Mouse (Mus musculus) adrenal gland, postnatal 14 days (tissue): ENCODE data around the gene Stk16. TPM values are rescaled to one million over a fixed set of nuclear protein-coding genes. Genes with fewer than 3 reads are reported as not detected.

ENCODE experiments used
- DNase-seq: peaks from one replicate; pipeline ENCODE4 v3.0.0; 2021; ENCODE audit warnings: mixed read lengths
- total RNA-seq: library from RNA; stranded (reverse); gene quantifications from 2 replicates; pipeline ENCODE4 v1.2.3, GENCODE M21; 2021

Gene Stk16
- total RNA-seq, 1 experiment from 2014 or later = 104 TPM

DNA sequence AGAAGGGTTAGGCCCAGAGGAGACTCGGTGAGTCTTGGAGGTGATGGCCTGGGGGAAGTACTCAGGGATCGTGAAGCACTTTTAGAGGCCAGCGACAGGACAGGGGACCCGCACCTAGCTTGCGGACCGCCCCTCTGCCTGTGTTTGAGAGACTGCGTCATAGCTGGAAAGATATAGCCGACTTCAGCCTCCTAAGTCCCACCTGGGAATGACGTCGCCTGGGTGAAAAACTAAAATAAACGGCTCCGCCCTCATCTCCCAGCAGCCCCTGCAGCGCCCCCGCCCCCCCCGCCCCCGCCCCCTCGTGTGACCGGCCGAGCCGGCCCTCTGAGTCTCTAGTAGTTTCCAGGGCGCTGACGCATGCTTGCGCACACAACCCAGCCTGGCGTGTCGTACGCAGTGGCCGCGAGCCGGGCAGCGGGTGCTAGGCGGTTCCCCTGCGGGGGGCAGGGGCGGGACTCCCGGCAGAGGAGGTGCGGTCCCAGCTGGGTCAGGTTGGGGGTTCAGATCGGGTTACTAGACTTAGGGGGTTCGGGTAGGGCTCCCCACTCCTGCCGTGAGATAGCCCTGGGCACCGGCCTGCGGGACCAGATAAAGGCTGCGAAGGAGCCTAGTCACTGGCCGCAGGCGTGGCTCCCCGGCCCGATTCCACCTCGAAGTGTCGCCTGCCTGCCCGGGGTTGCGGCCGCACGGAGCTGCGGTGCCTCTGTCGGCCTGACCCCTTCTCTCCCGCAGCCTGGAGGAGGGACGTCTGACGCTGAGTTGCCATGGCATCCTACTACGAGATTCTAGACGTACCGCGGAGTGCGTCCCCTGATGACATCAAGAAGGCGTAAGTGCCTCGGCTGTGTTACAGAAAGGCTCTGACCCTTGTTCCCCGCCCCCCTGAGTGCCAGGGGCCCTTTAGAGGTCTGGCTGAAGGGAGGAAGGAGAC is 25.7 kb downstream of the Stk16 start, which contains the start of gene Dnajb2:
TSS of gene Dnajb2 (plus strand) at position 290 of the 934 bp plus-strand sequence.
- DNase-seq = peak; percentile 93

DNA sequence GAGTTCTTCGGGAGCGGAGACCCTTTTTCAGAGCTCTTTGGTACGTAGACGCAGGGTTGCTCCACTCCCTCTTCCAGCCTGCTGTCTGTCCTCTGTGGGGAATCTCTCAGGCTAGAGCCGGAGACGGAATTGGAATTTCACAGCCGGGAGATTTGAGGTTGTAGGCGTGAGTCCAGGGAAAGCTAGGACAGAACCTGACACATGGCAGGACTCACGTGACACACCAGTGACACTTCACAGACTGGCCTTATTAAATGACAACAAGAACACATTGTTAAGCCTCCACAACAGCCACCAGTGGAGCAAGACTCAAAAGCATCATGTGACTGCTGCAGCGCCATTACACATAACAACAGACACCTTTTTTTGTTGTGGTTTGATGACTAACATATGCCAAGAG is 29.0 kb downstream of the Stk16 start:
- DNase-seq = no peak

DNA sequence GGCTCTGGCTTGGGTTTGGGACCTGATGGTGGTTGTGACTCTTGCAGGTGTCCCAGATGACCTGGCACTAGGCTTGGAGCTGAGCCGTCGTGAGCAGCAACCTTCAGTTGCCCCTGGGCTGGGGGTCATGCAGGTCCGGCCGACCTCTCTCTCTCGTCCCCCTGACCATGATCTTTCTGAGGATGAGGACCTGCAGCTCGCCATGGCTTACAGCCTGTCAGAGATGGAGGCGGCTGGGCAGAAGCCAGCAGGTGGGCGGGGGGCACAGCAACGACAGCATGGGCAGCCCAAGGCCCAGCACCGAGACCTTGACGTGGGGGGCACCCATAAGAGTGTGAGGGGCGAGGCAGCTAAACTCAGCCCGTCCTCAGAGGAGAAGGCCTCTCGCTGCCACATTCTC is 32.8 kb downstream of the Stk16 start:
- DNase-seq = no peak

- no peak for DNase-seq
Observed at GRCm38 (mm10) chr1:75244175-75244826, 33.7 kb downstream of the Stk16 start.

GRCm38 (mm10) chr1:75244836-75245235 is 34.2 kb downstream of the Stk16 start:
- DNase-seq = peak; percentile 55

- DNase-seq = no peak
Observed at GRCm38 (mm10) chr1:75247071-75247930, 36.7 kb downstream of the Stk16 start.

- DNase-seq = peak; percentile 88
Observed at GRCm38 (mm10) chr1:75248041-75248772, 37.6 kb downstream of the Stk16 start.

DNA sequence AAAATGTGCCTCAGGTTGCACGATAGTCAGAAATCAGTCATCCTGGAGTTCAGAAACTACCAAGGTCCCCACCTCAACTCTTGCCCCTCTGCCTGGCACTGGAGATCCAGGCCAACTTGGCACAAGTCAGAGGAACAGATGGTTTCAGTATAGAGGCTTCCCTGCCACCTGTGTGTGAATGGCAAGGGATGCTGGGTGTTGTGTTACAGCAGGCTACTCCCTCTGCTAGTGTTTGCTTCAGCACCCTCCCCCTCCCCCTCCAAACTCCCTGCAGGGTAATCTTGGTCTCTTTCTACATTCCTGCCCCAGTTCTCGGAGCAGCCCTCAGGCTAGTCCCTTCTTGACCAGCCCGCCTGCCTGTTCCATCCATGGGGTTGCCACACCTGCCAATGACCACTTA is 39.9 kb downstream of the Stk16 start:
- no peak for DNase-seq

DNA sequence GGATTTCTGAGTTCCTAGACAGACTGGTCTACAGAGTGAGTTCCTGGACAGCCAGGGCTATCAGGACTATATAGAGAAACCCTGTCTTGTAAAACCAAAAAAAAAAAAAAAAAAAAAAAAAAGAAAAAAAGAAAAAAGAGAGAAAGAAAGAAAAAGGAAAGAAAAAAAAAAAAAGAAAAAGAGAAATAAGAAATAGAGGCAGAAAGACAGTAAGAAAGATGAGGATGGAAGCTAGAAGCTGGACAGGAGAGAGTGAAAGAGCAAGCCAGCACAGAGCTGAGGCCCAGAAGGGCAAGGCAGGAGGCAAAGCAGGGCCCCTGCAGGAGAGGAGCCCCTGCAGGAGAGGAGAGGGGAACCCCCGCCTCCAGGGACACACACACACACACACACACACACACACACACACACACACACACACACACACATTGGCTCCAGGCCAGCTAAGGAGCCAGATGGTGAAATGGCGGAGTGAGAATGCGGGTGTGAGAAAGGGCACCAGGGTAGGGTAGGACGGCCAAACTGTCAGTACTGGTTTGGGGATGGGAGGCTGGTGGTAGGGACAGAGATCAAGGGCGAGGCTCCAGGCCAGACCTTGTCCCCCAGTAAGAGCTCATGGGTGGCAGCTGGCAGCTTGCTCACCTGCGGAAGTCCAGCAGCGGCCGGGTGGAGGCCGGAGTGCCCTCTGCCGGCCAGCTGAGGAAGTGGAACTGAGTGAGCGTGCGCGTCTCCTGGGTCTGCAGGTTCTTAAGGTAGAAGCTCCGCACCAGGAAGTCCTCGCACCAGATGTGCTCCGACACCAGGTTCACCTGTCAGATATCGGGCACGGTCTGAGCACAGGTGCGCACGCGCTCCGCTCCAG is 40.7 kb downstream of the Stk16 start:
- DNase-seq = peak; percentile 88

DNA sequence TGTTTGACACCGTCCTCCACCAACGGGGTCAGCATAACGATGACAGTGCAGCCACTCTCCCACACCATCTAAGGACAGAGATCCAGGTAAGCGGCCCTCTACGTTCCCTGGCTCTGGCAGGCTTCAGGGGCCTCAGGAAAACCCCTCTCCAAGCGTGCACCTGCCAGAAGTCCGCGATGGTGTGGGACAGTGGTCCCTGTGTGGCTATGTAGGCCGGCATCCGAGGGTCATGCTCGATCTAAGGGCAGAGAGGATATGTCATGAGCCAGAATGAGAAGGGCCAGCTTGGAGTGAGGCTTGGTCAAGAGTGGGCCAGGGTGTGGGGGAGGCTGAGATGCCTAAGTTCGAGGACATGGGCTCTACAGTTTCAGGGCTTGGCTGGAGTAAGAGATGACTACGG is 41.7 kb downstream of the Stk16 start:
- no peak for DNase-seq

GRCm38 (mm10) chr1:75253029-75253428 is 42.4 kb downstream of the Stk16 start:
- DNase-seq = no peak

DNA sequence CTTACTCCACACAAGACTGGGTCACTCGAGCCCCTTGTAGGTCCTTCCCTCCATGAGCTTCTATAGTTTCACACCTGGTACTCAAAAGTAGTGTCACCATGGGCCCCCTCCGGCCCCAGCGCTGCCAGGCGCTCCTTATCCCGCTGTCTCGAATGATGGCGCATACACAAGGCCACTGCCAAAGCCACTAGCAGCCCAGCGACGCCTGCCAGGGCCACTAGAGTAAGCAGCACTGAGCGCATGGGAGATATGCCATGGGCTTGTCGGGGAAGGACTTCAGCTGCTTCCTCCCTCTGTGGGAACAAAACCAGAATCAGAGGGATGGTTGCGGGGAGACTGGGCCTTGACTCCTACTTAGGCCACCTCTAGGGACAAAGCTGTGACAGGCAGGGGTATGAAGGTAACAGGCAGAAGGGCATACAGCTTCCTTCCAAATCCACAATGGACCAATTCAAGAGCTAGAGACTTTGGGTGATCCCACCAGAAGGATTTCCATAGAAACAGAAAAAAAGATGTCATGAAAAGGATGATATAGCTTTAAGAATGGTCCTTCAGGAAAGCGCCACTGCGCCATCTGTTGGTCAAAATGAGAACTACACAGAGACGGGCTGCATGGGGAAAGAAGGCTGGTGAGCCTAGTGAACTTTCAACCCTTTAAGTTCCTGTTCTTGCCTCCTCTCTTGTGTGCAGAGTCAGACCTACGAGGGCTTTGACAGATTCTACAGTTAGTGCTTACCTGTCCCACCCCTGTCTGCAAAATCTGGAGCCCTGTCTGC is 43.4 kb downstream of the Stk16 start:
- DNase-seq = peak; percentile 86

GRCm38 (mm10) chr1:75254625-75255013 is 44.0 kb downstream of the Stk16 start:
- DNase-seq = no peak

GRCm38 (mm10) chr1:75255516-75256046 is 44.9 kb downstream of the Stk16 start:
- no peak for DNase-seq

DNA sequence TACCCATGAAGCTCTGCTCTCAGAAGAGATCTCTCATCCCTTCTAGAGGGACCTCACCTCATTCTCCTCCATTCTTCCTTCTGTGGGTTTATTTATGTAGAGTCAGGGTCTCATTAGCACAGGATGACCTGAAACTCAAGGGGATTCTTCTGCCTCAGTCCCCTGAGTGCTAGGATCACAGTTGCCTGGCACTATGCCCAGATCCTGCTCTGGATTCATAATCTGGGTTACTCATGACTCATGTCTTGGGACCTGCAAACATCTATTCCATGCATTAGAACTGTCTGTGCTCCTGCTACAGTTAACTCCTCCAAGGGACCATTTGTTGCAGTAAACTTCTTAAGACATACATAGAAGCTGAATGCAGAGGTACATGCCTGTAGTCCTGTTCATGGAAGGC is 50.6 kb downstream of the Stk16 start:
- no peak for DNase-seq

- peak; percentile 90 for DNase-seq
Observed at GRCm38 (mm10) chr1:75262969-75263951, 52.6 kb downstream of the Stk16 start.

- no peak for DNase-seq
Observed at GRCm38 (mm10) chr1:75264091-75264880, 53.6 kb downstream of the Stk16 start, which contains the start of gene Ptprn. Gene Ptprn (minus strand): TSS chr1:75264502.
